Mouse (Mus musculus) mature B cell (primary cell): ENCODE results near the gene Tril.

Source experiments
- in situ Hi-C: fragments of 300-500 bp; cut with MboI; formaldehyde crosslinking; loops from 2 replicates; pipeline ENCODE4 v1.14.3; 2019

Gene Tril

DNA sequence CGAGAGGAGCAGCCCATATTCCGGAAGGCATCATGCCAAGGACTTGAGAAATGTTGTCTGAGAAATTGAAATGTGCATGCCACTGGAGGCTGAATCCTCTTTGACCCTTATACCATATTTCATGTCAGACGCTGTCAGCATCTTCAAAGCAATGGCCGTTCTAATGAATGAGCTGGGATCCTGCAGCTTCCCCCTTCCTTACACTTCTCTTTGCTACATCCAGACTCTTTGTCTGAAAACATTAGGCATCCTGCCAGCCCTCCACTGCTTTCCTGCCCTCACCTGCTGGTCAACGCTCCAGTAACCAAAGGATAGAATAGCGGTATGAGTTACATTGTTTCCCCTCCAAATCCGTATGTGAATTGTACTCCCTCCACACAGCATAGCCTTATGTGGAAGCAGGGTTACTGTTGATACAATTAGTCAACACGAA lies 14.0 kb downstream of the Tril start:
- in situ Hi-C loops = no loop called here

DNA sequence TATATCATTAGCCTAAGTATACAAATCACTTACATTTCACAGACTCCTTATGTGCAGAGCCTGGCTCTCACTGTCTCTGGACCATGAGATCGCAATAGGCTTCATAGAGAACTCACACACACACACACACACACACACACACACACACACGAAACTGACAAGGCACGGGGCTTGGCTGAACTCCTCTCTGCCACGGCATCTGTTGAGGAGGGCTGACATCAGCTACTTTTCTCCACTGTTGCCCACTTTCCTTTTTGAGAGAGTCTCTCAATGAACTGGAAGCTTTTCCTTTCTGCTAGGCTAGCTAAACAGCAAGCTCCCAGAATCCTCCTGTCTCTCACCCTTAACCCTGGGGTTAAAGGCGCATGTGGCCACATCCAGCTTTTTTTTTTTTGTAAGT lies 14.6 kb downstream of the Tril start:
- in situ Hi-C loops = no loop called here

- in situ Hi-C loops = no loop called here
Observed at GRCm38 (mm10) chr6:53804145-53804544, 16.5 kb downstream of the Tril start.

DNA sequence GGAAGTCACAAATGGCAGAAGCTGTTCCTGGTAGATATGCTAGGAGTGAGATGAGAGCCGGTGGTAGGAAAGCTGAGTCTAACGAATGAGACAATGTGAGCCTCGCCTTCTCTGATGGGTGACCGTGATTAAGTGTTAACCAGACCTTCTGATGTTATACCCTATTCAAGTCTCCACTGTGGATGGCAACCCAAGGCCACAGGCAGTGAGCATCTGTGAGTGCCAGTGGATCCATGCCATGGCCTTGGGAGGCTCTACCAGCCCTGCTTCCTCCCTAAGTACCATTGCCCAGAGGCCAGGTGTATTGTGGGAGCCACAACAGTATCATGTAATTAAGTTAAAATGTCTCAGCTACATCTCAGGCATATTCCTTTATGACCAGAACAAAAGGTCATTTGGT lies 17.1 kb downstream of the Tril start:
- in situ Hi-C loops = no loop called here

GRCm38 (mm10) chr6:53801893-53802286 lies 18.7 kb downstream of the Tril start:
- in situ Hi-C loops = no loop called here

DNA sequence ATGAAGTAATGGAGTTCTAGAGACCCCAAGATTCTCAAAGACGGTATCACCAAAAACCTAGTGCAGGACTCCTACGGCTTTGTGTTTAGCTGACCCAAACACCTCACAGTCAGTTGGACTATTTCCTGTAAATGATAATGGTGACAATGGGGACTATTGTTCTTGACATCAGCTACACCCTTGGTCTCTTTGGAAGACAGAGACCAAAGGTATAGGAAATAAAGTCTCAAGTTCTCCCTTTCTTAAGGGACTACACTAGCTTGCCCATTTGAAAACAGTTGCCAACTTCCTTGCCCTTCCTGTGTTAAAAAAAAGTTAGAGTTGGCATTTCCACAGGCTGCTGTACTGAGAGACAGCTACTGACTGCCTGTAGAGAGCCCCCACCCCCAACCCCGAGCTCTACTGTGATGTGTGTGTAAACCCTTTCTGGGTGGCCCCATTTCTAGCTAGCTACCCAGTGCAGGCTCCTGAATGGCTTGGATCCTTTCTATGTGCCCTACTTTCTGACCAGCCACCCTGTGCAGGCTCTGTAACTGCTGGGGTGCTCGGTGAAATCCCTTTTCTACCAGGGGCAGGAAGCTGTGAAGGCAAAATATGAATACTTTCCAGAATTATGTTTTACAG lies 19.2 kb downstream of the Tril start:
- in situ Hi-C loops = no loop called here

DNA sequence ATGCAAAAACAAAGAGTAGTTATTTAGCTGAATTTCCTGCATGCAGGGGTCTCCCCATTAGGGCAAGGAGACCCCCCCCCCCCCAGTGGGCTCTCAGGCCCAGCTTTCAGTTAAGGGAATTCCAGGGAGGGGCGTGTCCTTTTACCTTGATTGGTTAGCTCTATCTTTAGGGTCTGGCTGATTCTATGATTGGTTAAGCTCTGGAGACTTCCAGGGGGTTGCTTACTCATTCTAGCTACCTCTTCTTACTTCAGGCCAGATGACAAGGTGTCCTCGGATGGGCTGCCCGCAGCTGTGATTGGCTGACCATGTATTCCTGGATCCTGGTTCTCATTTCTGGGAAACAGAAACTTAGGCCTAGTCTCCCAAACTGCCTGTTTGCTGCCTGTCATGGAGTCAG lies 21.8 kb downstream of the Tril start:
- in situ Hi-C loops = no loop called here

DNA sequence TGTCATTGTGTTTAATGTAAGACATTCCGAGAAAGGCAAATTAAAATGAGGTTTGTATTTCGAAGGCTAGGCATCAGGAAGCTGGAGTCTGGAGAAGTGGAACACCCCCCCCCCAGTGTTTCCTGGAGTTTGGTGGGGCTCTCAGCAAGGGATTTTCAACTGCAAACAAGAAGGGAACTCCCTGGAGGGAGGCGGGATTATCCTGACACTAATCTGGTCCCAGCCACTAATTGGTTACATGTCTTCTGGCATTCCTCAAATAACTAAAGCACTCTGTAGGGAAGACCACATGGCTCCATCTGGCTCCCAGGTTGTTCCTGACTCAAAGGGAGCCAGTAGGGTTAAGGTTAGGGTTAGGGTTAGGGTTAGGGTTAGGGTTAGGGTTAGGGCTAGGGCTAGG lies 23.8 kb downstream of the Tril start:
- in situ Hi-C loops = no loop called here

DNA sequence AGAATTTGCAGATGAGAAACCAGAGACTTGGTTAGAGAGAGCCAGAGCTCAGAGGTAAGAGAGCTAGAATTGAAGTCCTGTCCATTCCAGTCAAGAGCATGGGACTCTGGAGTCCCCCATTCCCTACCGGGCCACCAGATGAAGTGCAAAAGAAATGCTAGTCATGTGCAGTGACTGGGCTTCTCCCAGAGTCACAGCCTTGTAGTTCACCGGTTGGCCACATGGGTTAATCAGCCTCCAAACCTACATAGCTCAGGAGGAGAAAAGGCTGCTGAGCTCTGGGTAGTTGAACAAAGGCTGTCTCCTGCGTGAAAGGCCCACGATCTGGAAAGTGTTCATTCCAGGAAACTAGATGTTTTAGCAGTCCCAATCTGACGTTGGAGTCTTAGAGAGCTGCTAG lies 24.8 kb downstream of the Tril start:
- in situ Hi-C loops = no loop called here

DNA sequence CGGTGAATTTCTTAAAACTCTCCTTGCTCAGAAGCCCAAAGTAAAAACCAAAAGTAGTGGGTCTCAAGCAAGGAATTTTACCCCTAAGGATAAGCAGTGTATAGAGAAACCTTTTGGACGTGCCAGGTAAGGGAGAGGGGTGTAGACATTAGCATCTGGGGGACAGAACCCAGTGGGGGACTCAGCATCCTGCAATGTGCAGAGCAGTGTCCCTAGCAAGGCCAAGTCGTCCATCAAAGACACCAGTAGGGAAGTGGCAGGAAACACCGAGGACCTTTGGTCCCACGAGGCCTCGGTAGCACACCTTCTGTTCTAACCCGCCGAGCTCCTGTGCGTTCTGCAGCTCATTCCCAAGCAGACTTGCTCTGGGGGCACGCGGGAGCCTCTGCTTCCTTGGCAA lies 25.6 kb downstream of the Tril start:
- in situ Hi-C loops = no loop called here

- in situ Hi-C loops = no loop called here
Observed at GRCm38 (mm10) chr6:53794323-53794971, 26.2 kb downstream of the Tril start.

GRCm38 (mm10) chr6:53782880-53783539 lies 37.6 kb downstream of the Tril start:
- in situ Hi-C loops = no loop called here

DNA sequence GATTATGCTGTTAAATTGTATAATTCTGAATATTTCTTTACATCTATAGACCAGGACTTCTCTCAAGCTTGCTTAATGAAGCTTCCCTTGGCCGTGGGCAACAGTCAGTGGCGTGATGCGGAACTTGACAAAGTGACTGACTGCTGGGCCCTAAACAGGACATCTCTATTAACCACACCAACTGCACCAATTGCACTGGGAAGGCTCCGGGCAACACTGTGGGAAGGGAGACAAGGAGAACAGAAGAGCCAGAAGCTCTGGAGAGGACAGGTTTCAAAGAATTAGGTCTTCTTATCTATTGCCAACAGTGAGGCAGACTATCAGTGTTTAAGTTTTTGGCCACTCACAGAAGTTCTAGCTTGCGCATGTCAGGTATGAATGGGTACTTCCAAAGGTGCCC lies 38.4 kb downstream of the Tril start:
- in situ Hi-C loops = no loop called here

- in situ Hi-C loops = no loop called here
Observed at GRCm38 (mm10) chr6:53781171-53781570, 39.5 kb downstream of the Tril start.

DNA sequence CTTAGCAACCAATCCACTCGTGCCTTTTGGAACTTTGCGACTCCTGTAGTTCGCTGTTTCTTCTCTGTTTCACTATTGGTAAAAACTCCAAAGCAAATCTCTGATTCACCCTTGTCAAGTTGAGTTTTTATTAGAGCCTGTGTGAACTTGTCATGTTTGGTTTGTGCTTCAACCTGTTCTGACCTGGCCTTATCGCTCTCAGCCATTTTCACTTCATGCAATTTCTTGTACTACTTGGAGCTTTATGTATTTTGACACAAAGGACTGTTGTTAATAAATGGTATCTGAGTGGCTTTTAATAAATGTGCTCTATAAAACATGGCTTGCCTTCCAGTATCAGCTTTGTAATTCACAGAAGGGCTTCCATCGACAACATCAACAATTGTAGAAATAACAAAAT lies 40.6 kb downstream of the Tril start:
- in situ Hi-C loops = no loop called here

- in situ Hi-C loops = loop anchor here (10.0 kb wide), 1 partner anchor 445 kb away; no protein-coding TSS in a partner anchor
Observed at GRCm38 (mm10) chr6:53779526-53779925, 41.1 kb downstream of the Tril start.

GRCm38 (mm10) chr6:53778424-53778955 lies 42.1 kb downstream of the Tril start:
- in situ Hi-C loops = loop anchor here (10.0 kb wide), 1 partner anchor 446 kb away; no protein-coding TSS in a partner anchor

GRCm38 (mm10) chr6:53768275-53768674 lies 52.4 kb downstream of the Tril start:
- in situ Hi-C loops = no loop called here

- in situ Hi-C loops = no loop called here
Observed at GRCm38 (mm10) chr6:53766243-53766915, 54.3 kb downstream of the Tril start.

DNA sequence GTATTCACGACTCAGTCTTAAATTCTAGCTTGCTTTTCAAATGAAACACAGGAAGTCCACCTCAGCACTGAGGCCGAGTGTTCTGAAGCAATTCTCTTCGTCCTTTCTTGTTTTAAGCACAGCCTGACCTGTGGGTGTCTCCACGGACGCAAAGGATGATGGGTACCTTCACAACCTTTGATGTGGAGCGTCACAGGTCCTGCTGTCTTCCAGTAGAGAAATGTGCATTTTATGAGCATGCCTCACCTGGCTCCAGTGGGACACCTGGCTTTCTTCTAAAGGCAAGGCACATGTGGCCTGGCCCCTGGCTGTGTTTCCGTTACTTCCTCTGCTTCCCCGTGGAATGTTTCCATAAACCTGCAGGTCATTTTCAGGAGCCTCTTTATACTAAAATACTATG lies 54.9 kb downstream of the Tril start:
- in situ Hi-C loops = no loop called here
